Mouse (Mus musculus) small intestine, adult 2 months (tissue): ENCODE data around the gene Cubn. TPM values are rescaled to one million over a fixed set of nuclear protein-coding genes. Genes with fewer than 3 reads are reported as not detected.

Experiments used
- H3K27ac ChIP-seq: fragments of 200-500 bp; 2 replicates; pipeline ENCODE4 v1.5.1; 2012; ENCODE audit warnings: low read depth, low read length, control low read depth, inconsistent platforms; ENCODE audit not compliant: insufficient read depth
- H3K27me3 ChIP-seq: fragments of 200-500 bp; 2 replicates; pipeline ENCODE4 v1.6.1; 2012; ENCODE audit warnings: mild to moderate bottlenecking, moderate library complexity, low read length, inconsistent platforms; ENCODE audit not compliant: control insufficient read depth, insufficient read depth
- H3K36me3 ChIP-seq: fragments of 200-500 bp; 2 replicates; pipeline ENCODE4 v1.6.1; 2012; ENCODE audit warnings: mild to moderate bottlenecking, low read length, control low read depth, inconsistent platforms; ENCODE audit not compliant: control insufficient read depth, insufficient read depth
- H3K4me1 ChIP-seq: fragments of 200-500 bp; 2 replicates; pipeline ENCODE4 v1.6.1; 2012; ENCODE audit warnings: low read length, inconsistent platforms, mixed read lengths; ENCODE audit not compliant: control insufficient read depth, insufficient read depth, insufficient read length
- H3K4me3 ChIP-seq: fragments of 200-500 bp; 2 replicates; pipeline ENCODE4 v1.5.1; 2012; ENCODE audit warnings: low read depth, mild to moderate bottlenecking, control low read depth, inconsistent platforms, low read length, moderate library complexity
- CTCF ChIP-seq: fragments of 200-500 bp; IDR thresholded peaks from 2 replicates; pipeline ENCODE4 v1.5.1; 2012; ENCODE audit warnings: low read depth, mild to moderate bottlenecking, control low read depth, inconsistent platforms, low read length, moderate library complexity, mixed read lengths; ENCODE audit not compliant: insufficient replicate concordance, insufficient read length; ENCODE audit errors: extremely low read depth
- POLR2A ChIP-seq: fragments of 200-500 bp; IDR thresholded peaks from 2 replicates; pipeline ENCODE4 v1.6.1; 2012; ENCODE audit warnings: low read depth, mild to moderate bottlenecking, control low read depth, inconsistent platforms, low read length, moderate library complexity
- WGBS: fragments of 180-500 bp; shearing (Covaris S2); methylation state at CpG from one replicate; pipeline ENCODE4 v1.1.7; 2018; 5-methylcytosine and 5-hydroxymethylcytosine counted together
- polyA plus RNA-seq: library from polyadenylated mRNA; depleted of rRNA; stranded (reverse); fragments of >200 nt; gene quantifications from 2 replicates; pipeline ENCODE4 v1.2.3, GENCODE M21; 2012

Cubn gene
- polyA plus RNA-seq, 1 experiment: 29.7 TPM

GRCm38 (mm10) chr2:13299031-13299430 lies 192.6 kb downstream of the Cubn start:
- TF ChIP-seq POLR2A: no peak
- TF ChIP-seq CTCF: no peak
- no peak overlapping the region for H3K27ac ChIP-seq
- WGBS: 21% methylated on average over 3 of the region's 3 CpGs
- H3K4me1 ChIP-seq: no peaks in the 10 kb centered on the region
- H3K36me3 ChIP-seq: no peaks in the 10 kb centered on the region
- H3K4me3 ChIP-seq: no peak overlapping the region
- no peaks in the 10 kb centered on the region for H3K27me3 ChIP-seq

DNA sequence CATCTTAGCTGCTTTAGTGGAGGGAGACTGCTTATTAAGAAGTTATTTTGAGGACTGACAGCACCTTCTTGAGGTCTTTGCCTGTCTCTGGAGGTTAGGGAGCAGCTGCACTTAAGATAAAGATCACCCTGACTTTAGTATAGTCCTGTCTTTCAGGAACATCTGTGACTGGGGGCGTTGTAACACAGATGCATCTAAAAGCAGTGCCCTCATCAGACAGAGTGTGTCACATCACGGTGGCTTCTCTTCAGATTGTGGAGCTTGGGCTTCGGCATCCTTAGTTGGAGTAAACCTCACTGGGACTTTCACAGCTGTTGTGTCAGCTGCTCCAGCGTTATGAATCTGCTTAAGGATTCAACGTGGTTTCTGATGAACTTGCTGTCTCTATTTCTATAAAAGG lies 193.9 kb downstream of the Cubn start:
- no peak for TF ChIP-seq CTCF
- TF ChIP-seq POLR2A: no peak
- Histone ChIP-seq H3K4me3 (no peak overlapping the region), H3K27me3 (no peaks in the 10 kb centered on the region), H3K36me3 (no peaks in the 10 kb centered on the region), H3K27ac (no peak overlapping the region), H3K4me1 (no peaks in the 10 kb centered on the region)
- WGBS: 60% methylated on average over 5 of the region's 5 CpGs

DNA sequence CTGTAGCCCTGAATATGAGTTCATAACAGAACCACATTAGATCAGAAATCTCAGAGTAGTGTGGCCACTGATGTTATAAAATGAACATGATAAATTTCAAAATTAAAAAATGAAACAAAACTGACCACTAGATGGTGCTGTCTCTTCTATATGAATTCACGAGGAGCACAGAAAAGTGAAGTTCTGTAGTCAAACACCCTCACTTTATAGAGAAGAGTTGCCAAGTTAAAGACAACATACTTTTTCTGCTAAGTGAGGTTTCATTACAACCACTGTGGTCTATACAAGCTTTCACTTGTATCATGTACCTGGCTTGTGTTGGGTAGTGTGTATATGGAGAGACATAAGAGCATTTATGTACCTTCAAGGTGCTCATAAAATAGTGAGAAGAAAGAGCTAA lies 201.0 kb downstream of the Cubn start:
- no peaks in the 10 kb centered on the region for H3K4me1 ChIP-seq
- H3K27ac ChIP-seq: no peak overlapping the region
- no peak for TF ChIP-seq CTCF
- no peak for TF ChIP-seq POLR2A
- no peak overlapping the region for H3K4me3 ChIP-seq
- 3% methylated on average over 1 of the region's 1 CpGs for WGBS
- H3K36me3 ChIP-seq: no peaks in the 10 kb centered on the region; the same call in 1 of the 2 replicates
- no peaks in the 10 kb centered on the region for H3K27me3 ChIP-seq

- no peaks in the 10 kb centered on the region for H3K4me1 ChIP-seq
- WGBS: 83% methylated on average over 3 of the region's 3 CpGs
- no peaks in the 10 kb centered on the region for H3K27me3 ChIP-seq
- no peak for TF ChIP-seq POLR2A
- TF ChIP-seq CTCF: no peak
- no peaks in the 10 kb centered on the region; the same call in 1 of the 2 replicates for H3K36me3 ChIP-seq
- H3K27ac ChIP-seq: no peak overlapping the region
- no peak overlapping the region for H3K4me3 ChIP-seq
Measured at GRCm38 (mm10) chr2:13290070-13290469, 201.5 kb downstream of the Cubn start.

DNA sequence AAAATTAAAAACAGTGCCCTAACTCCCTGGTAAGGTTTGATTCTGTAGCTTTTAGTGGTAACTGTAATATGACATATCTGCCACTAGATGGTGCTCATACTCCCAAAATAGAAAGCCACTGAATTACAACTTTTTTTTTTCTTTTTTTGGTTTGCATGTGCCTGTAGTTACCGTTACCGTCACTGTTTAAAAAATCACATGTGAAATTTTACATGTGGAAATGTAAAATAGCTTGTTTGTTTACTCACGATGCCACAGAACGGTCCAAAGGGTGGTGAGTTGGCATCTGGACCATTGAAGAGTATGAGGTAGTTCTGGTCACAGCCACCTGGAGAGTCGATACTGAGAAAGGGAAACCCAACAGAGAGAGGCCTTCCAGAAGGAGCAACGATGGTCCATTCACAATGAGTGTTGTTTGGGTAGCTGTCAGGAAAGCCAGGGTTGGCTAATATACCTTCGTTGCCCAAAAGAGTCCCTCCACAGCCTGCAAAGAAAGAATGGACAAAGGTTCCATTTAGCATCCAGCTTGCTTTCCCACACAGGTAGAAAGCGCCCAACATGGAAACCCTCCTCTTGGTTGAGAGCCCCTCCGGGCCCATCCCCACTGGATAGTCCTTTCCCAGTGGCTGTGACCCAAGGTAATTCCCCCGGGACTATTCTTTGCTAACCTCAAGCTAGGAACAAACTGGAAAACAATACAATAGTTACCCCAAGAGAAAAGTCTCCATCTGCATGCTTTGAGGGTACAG lies 213.3 kb downstream of the Cubn start:
- Histone ChIP-seq H3K36me3 (peaks cover 13% of the 10 kb centered on the region; the same call in 1 of the 2 replicates), H3K4me3 (no peak overlapping the region), H3K27ac (no peak overlapping the region), H3K27me3 (no peaks in the 10 kb centered on the region), H3K4me1 (no peaks in the 10 kb centered on the region)
- TF ChIP-seq CTCF (peak; percentile 12; the same call in 1 of the 2 replicates), POLR2A (no peak)
- WGBS: 54% methylated on average over 10 of the region's 10 CpGs

DNA sequence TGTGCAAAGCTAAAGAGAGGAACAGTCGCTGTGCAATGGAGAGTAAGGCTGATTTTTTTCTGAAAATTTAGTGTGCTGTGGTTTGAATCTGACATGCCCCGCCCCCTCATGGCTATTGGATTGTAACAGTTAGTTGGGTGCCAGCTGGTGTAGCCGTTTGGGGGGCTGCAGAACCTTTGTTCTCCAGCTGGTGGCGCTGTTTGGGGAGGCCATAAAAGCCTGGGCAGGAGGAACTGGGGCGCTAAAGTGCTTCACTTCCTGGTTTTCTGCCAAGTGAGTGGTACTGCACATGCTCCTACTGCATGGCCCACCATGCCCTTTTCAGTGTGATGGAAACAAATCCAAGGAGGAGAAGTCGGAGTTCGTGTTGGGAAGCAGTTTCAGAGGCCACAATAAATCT lies 215.7 kb downstream of the Cubn start:
- Histone ChIP-seq H3K36me3 (peaks cover 5% of the 10 kb centered on the region; the same call in 1 of the 2 replicates), H3K27ac (no peak overlapping the region)
- WGBS: 68% methylated on average over 7 of the region's 7 CpGs

GRCm38 (mm10) chr2:13271165-13271957 lies 220.3 kb downstream of the Cubn start, which contains the start of gene Rsu1:
Gene Rsu1, minus strand, starts transcription at chr2:13271415.
- H3K27me3 ChIP-seq: no peaks in the 10 kb centered on the region
- 0 out of 2 replicates have a peak, but pooled peaks cover 3% of the 10 kb centered on the region for H3K36me3 ChIP-seq
- under 1% methylated on average over 37 of the region's 37 CpGs for WGBS
- H3K4me1 ChIP-seq: no peaks in the 10 kb centered on the region
- H3K4me3 ChIP-seq: peak within 1 kb of the TSS; percentile 89
- peak; percentile 15; the same call in 1 of the 2 replicates for TF ChIP-seq POLR2A
- 0 out of 2 replicates have a peak, but pooled peaks have one; percentile 25 for TF ChIP-seq CTCF
- peak within 1 kb of the TSS; percentile 36 for H3K27ac ChIP-seq

More for the DNA sequence above, 215.7 kb downstream of the Cubn start:
- Histone ChIP-seq H3K27me3 (no peaks in the 10 kb centered on the region), H3K4me3 (no peak overlapping the region), H3K4me1 (no peaks in the 10 kb centered on the region)
- TF ChIP-seq POLR2A (no peak), CTCF (peak; percentile 45; the same call in 1 of the 2 replicates)
